Mouse (Mus musculus) small intestine, adult 2 months (tissue): ENCODE data around the gene Gosr2.

Experiments used
- CTCF ChIP-seq: fragments of 200-500 bp; IDR thresholded peaks from 2 replicates; pipeline ENCODE4 v1.5.1; 2012; ENCODE audit warnings: low read depth, mild to moderate bottlenecking, control low read depth, inconsistent platforms, low read length, moderate library complexity, mixed read lengths; ENCODE audit not compliant: insufficient replicate concordance, insufficient read length; ENCODE audit errors: extremely low read depth
- POLR2A ChIP-seq: fragments of 200-500 bp; IDR thresholded peaks from 2 replicates; pipeline ENCODE4 v1.6.1; 2012; ENCODE audit warnings: low read depth, mild to moderate bottlenecking, control low read depth, inconsistent platforms, low read length, moderate library complexity

- TF ChIP-seq CTCF (no peak), POLR2A (no peak)
Measured at GRCm38 (mm10) chr11:103732306-103732705, 34.6 kb upstream of the Gosr2 start.
